Mouse (Mus musculus) MEL (cell line): ENCODE data around the gene Atg7. TPM values are rescaled to one million over a fixed set of nuclear protein-coding genes. Genes with fewer than 3 reads are reported as not detected.

Source experiments
- DNase-seq: peaks from one replicate; pipeline ENCODE4 v3.0.0; 2011; ENCODE audit warnings: low read depth, low spot score
- H3K27ac ChIP-seq: 2 replicates; pipeline ENCODE4 v1.5.1; 2012; ENCODE audit warnings: low read depth, mild to moderate bottlenecking, control low read depth, low read length, moderate library complexity; ENCODE audit not compliant: control insufficient read depth
- H3K27me3 ChIP-seq, 2 experiments: fragments of 150-350 bp in 1 of 2; sonication (generic) in 1 of 2; 2 replicates each; pipeline ENCODE4 v1.6.1; 2012; ENCODE audit warnings: low read length in 2 of 2, mild to moderate bottlenecking in 2 of 2, improper control_type of control experiment in 1 of 2, moderate library complexity in 1 of 2; ENCODE audit not compliant: insufficient read depth in 2 of 2, control insufficient read depth in 1 of 2
- H3K36me3 ChIP-seq, 2 experiments: 2 replicates each; pipeline ENCODE4 v1.6.1; 2012 to 2014; ENCODE audit warnings: low read length in 2 of 2, improper control_type of control experiment in 1 of 2, inconsistent platforms in 1 of 2, mild to moderate bottlenecking in 1 of 2; ENCODE audit not compliant: insufficient read depth in 2 of 2, control insufficient read depth in 1 of 2
- H3K4me1 ChIP-seq, 2 experiments: fragments of 150-350 bp in 1 of 2; sonication (generic) in 1 of 2; 2 replicates each; pipeline ENCODE4 v1.6.1; 2012; ENCODE audit warnings: low read length in 2 of 2, improper control_type of control experiment in 1 of 2, mild to moderate bottlenecking in 1 of 2; ENCODE audit not compliant: insufficient read depth in 2 of 2, control insufficient read depth in 1 of 2
- H3K4me3 ChIP-seq, 2 experiments: fragments of 150-350 bp in 1 of 2; sonication (generic) in 1 of 2; 2 replicates each; pipeline ENCODE4 v1.5.1; 2012; ENCODE audit warnings: low read depth in 2 of 2, low read length in 2 of 2, mild to moderate bottlenecking in 2 of 2, moderate library complexity in 2 of 2, control low read depth in 1 of 2, improper control_type of control experiment in 1 of 2; ENCODE audit not compliant: control insufficient read depth in 1 of 2, insufficient read depth in 1 of 2
- H3K79me2 ChIP-seq: 2 replicates; pipeline ENCODE4 v1.6.1; 2012; ENCODE audit warnings: mild to moderate bottlenecking, low read length, moderate library complexity; ENCODE audit not compliant: control insufficient read depth, poor library complexity, insufficient read depth
- H3K9ac ChIP-seq: 2 replicates; pipeline ENCODE4 v1.6.1; 2012; ENCODE audit warnings: low read depth, mild to moderate bottlenecking, control low read depth, low read length, moderate library complexity; ENCODE audit not compliant: control insufficient read depth, poor library complexity, severe bottlenecking
- H3K9me3 ChIP-seq: fragments of 150-350 bp; sonication (generic); replicated peaks from 2 replicates; pipeline ENCODE4 v1.6.1; 2012; ENCODE audit warnings: mild to moderate bottlenecking, low read length, improper control_type of control experiment, moderate library complexity; ENCODE audit not compliant: insufficient read depth
- BHLHE40 ChIP-seq: IDR thresholded peaks from 2 replicates; pipeline ENCODE4 v1.6.1; 2012; ENCODE audit warnings: low read depth, mild to moderate bottlenecking, inconsistent platforms, low read length, improper control_type of control experiment, borderline replicate concordance
- CHD1 ChIP-seq: IDR thresholded peaks from 2 replicates; pipeline ENCODE4 v1.6.1; 2012; ENCODE audit warnings: low read depth, mild to moderate bottlenecking, inconsistent platforms, low read length, improper control_type of control experiment
- EP300 ChIP-seq, 2 experiments: IDR thresholded peaks; 2 replicates each; pipeline ENCODE4 v1.6.1; 2011; ENCODE audit warnings: improper control_type of control experiment in 2 of 2, low read length in 2 of 2, low read depth in 1 of 2, mild to moderate bottlenecking in 1 of 2
- NELFE ChIP-seq: IDR thresholded peaks from 2 replicates; pipeline ENCODE4 v1.6.1; 2011; ENCODE audit warnings: low read depth, low read length, improper control_type of control experiment
- NRF1 ChIP-seq: IDR thresholded peaks from 2 replicates; pipeline ENCODE4 v1.6.1; 2014; ENCODE audit warnings: low read depth, mild to moderate bottlenecking, inconsistent platforms, low read length, improper control_type of control experiment, moderate library complexity; ENCODE audit not compliant: poor library complexity, insufficient read depth, severe bottlenecking
- POLR2AphosphoS5 ChIP-seq: IDR thresholded peaks from 2 replicates; pipeline ENCODE4 v1.6.1; 2012; ENCODE audit warnings: low read depth, borderline replicate concordance, mild to moderate bottlenecking, inconsistent platforms, low read length, moderate library complexity, mixed read lengths
- RCOR1 ChIP-seq: IDR thresholded peaks from 2 replicates; pipeline ENCODE4 v1.6.1; 2012; ENCODE audit warnings: low read depth, mild to moderate bottlenecking, inconsistent platforms, low read length, improper control_type of control experiment
- SIN3A ChIP-seq: IDR thresholded peaks from 2 replicates; pipeline ENCODE4 v1.6.1; 2012; ENCODE audit warnings: low read length, improper control_type of control experiment, inconsistent platforms
- SMC3 ChIP-seq: IDR thresholded peaks from 2 replicates; pipeline ENCODE4 v1.6.1; 2011; ENCODE audit warnings: low read depth, low read length, improper control_type of control experiment
- TAL1 ChIP-seq: IDR thresholded peaks from 2 replicates; pipeline ENCODE4 v1.6.1; 2012; ENCODE audit warnings: mild to moderate bottlenecking, inconsistent platforms, low read length, moderate library complexity, mixed read lengths
- TBP ChIP-seq: IDR thresholded peaks from 2 replicates; pipeline ENCODE4 v1.8.0; 2011; ENCODE audit warnings: low read depth, low read length, improper control_type of control experiment
- USF1 ChIP-seq: IDR thresholded peaks from 2 replicates; pipeline ENCODE4 v1.6.1; 2014; ENCODE audit warnings: low read depth, mild to moderate bottlenecking, inconsistent platforms, low read length, improper control_type of control experiment, moderate library complexity
- USF2 ChIP-seq, 2 experiments: IDR thresholded peaks; 2 replicates each; pipeline ENCODE4 v1.6.1; 2011 to 2012; ENCODE audit warnings: improper control_type of control experiment in 2 of 2, low read length in 2 of 2, borderline replicate concordance in 1 of 2, inconsistent platforms in 1 of 2, low read depth in 1 of 2, mild to moderate bottlenecking in 1 of 2; ENCODE audit not compliant: insufficient read depth in 1 of 2
- ZMIZ1 ChIP-seq: IDR thresholded peaks from 2 replicates; pipeline ENCODE4 v1.6.1; 2012; ENCODE audit warnings: low read depth, mild to moderate bottlenecking, inconsistent platforms, low read length, improper control_type of control experiment, moderate library complexity
- ZNF384 ChIP-seq: IDR thresholded peaks from 2 replicates; pipeline ENCODE4 v1.6.1; 2012; ENCODE audit warnings: low read depth, mild to moderate bottlenecking, inconsistent platforms, low read length, improper control_type of control experiment
- polyA plus RNA-seq, 2 experiments: library from polyadenylated mRNA; stranded (reverse) in 1 of 2; unstranded in 1 of 2; fragments of >175 nt in 1 of 2; fragments of >200 nt in 1 of 2; gene quantifications; 2 replicates each; pipeline versions ENCODE4 v1.2.1 to v1.2.4; 2012; ENCODE audit warnings: low replicate concordance in 2 of 2, low read depth in 1 of 2; ENCODE audit not compliant: insufficient read length in 2 of 2, insufficient read depth in 1 of 2, missing spikeins in 1 of 2
- total RNA-seq: library from RNA; depleted of rRNA; stranded (reverse); fragments of 300-350 nt; gene quantifications from 2 replicates; pipeline ENCODE4 v1.2.3, GENCODE M21; 2012; rRNA removed

Gene Atg7
- total and polyA plus RNA-seq, 3 experiments: 14.6 TPM; not detected in 1

DNA sequence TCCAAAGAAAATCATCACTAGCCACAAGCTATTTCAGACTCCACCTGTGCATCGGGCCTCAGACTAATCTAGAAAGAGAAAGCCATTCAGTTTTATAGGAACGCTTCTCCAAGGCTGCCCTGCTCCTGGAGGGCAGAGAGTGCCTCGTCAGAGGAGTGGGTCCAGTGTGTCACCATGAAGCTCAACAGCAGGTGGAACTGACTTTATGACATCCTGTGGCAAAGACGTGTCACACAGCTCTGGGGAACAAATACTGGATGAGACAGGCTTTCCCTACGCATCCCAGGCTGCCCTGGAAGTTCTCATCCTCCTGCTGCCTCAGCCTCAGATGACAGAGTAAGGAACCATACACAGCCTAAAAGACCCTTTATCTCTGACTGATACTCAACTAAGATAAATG is 263.3 kb downstream of the Atg7 start:
- TF ChIP-seq SIN3A (no peak), BHLHE40 (no peak), TBP (no peak), NRF1 (no peak), NELFE (no peak), POLR2AphosphoS5 (no peak)
- H3K36me3 ChIP-seq: peaks cover 0 to 28% of the 10 kb centered on the region in 2 experiments; a peak in 2 of 4 replicates
- H3K27ac ChIP-seq: no peak overlapping the region
- DNase-seq: no peak
- H3K9me3 ChIP-seq: no peaks in the 10 kb centered on the region
- peaks cover 18 to 21% of the 10 kb centered on the region in 2 experiments for H3K4me1 ChIP-seq
- no peak overlapping the region for H3K4me3 ChIP-seq
- peaks cover 6% of the 10 kb centered on the region; the same call in 1 of the 2 replicates for H3K79me2 ChIP-seq
- H3K27me3 ChIP-seq: no peaks in the 10 kb centered on the region
- H3K9ac ChIP-seq: no peak overlapping the region

GRCm38 (mm10) chr6:114907459-114907858 is 264.6 kb downstream of the Atg7 start:
- Histone ChIP-seq H3K27me3 (no peaks in the 10 kb centered on the region), H3K36me3 (peaks cover 0 to 22% of the 10 kb centered on the region in 2 experiments; a peak in 2 of 4 replicates), H3K4me3 (no peak overlapping the region)
- no peak for TF ChIP-seq ZNF384
- 0 out of 2 replicates have a peak, but pooled peaks have one; percentile 6 for TF ChIP-seq USF1
- no peak for TF ChIP-seq SMC3
- TF ChIP-seq, all 39 proteins: peak for 1
- no peaks in the 10 kb centered on the region for H3K9me3 ChIP-seq
- no peak overlapping the region for H3K9ac ChIP-seq
- H3K79me2 ChIP-seq: peaks cover 6% of the 10 kb centered on the region; the same call in 1 of the 2 replicates
- H3K27ac ChIP-seq: no peak overlapping the region
- DNase-seq: no peak
- peaks cover 10 to 16% of the 10 kb centered on the region in 2 experiments for H3K4me1 ChIP-seq

DNA sequence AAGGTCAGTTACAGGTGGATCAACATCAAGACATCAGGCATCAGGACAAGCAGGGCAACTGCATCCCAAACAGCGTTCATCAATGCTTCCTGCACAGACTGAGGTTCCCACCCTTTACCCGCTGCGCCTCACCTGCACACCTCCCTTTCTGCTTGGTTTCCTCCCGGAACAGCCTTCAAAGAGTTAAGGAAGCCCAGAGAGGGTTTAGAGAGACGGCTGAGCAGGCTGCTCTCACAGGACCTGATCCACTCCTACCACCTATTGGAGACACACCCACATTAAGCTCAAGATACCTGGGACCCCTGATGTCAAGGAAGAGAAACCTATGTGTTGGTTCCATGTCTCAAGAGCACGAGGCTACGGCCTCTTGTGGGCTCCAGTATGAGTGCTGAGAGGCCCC is 266.9 kb downstream of the Atg7 start:
- H3K4me3 ChIP-seq: no peak overlapping the region
- TF ChIP-seq USF1 (no peak), EP300 (IDR thresholded peaks at IDR 0.05; ENCODE audit: low read depth in 1 of 2, low read length in 2 of 2) (no peak), USF2 (IDR thresholded peaks at IDR 0.05; ENCODE audit: borderline replicate concordance in 1 of 2, insufficient read depth in 1 of 2, low read depth in 1 of 2, low read length in 2 of 2) (no peak), BHLHE40 (no peak), RCOR1 (no peak), CHD1 (no peak), ZMIZ1 (no peak), TAL1 (no peak), NELFE (no peak)
- H3K9ac ChIP-seq: no peak overlapping the region
- H3K27ac ChIP-seq: no peak overlapping the region
- H3K79me2 ChIP-seq: peaks cover 6% of the 10 kb centered on the region; the same call in 1 of the 2 replicates
- peaks cover 10 to 16% of the 10 kb centered on the region in 2 experiments for H3K4me1 ChIP-seq
- H3K9me3 ChIP-seq: no peaks in the 10 kb centered on the region
- peaks cover 0 to 22% of the 10 kb centered on the region in 2 experiments; a peak in 2 of 4 replicates for H3K36me3 ChIP-seq
- no peaks in the 10 kb centered on the region for H3K27me3 ChIP-seq
- DNase-seq: no peak

Other genes with a start within 250 kb of the Atg7 start
- gene Hrh1, start 245.2 kb upstream of the Atg7 start, total RNA-seq: not detected in 2 replicates
- gene Hrh1, start 245.2 kb upstream of the Atg7 start, polyA plus RNA-seq: not detected